Mouse (Mus musculus) embryonic fibroblast, embryonic 13.5 days (primary cell): ENCODE data around the gene Pou6f1.

Source experiments
- CTCF ChIP-seq: IDR thresholded peaks from 2 replicates; pipeline ENCODE4 v1.5.1; 2011; ENCODE audit warnings: mild to moderate bottlenecking, control low read depth, low read length, moderate library complexity, borderline replicate concordance; ENCODE audit not compliant: insufficient read depth
- POLR2A ChIP-seq: IDR thresholded peaks from 2 replicates; pipeline ENCODE4 v1.6.1; 2011; ENCODE audit warnings: low read depth, mild to moderate bottlenecking, control low read depth, low read length, moderate library complexity

DNA sequence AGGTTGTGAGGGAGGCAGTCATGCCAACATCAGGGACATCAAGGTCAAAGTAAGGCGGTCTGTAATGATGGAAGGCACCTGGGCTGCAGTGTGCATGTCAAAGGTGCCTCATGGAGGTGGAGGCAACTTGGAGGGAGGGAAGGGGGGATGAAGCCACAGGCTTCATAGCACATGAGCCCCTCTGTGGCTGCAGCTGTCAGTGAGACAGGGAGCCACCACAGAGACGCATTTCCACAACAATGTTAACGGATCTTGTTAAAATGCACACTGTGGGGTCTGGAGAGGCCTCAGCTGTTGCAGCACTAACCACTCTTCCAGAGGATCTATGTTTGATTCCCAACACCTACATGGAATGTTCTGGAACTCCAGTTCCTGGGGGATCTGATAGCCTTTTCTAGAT, 30.3 kb upstream of the Pou6f1 start:
- TF ChIP-seq CTCF (no peak), POLR2A (no peak)
